Mouse (Mus musculus): ENCODE measurements around the gene Hoxd4. TPM values are rescaled to one million over a fixed set of nuclear protein-coding genes. Genes with fewer than 3 reads are reported as not detected.

Hoxd4 gene
- polyA plus RNA-seq, 1 experiment = 2.6 TPM

- no peak within 1 kb of the TSS for H3K4me3 ChIP-seq (ENCODE audit: insufficient read depth, low read depth, low read length)
- H3K27ac ChIP-seq (replicated peaks; ENCODE audit: low read depth, low read length) = no peak within 1 kb of the TSS
- no peaks in the 10 kb centered on the region for H3K4me1 ChIP-seq (ENCODE audit: control insufficient read depth, insufficient read depth, insufficient read length, low read length)
These were observed 36.7 kb upstream of the Hoxd4 start, which contains the start of gene Hoxd12 for GRCm38 (mm10) chr2:74674881-74675665. TSS of gene Hoxd12 (plus strand) at chr2:74675013.

- H3K27ac ChIP-seq (replicated peaks; ENCODE audit: low read depth, low read length) = no peak overlapping the region
- no peaks in the 10 kb centered on the region for H3K4me1 ChIP-seq (ENCODE audit: control insufficient read depth, insufficient read depth, insufficient read length, low read length)
- H3K4me3 ChIP-seq (ENCODE audit: insufficient read depth, low read depth, low read length) = no peak overlapping the region
These were observed 36.0 kb upstream of the Hoxd4 start for GRCm38 (mm10) chr2:74675666-74676282.

GRCm38 (mm10) chr2:74676376-74677052 is 35.2 kb upstream of the Hoxd4 start:
- H3K27ac ChIP-seq (replicated peaks; ENCODE audit: low read depth, low read length) = no peak overlapping the region
- no peaks in the 10 kb centered on the region for H3K4me1 ChIP-seq (ENCODE audit: control insufficient read depth, insufficient read depth, insufficient read length, low read length)
- H3K4me3 ChIP-seq (ENCODE audit: insufficient read depth, low read depth, low read length) = no peak overlapping the region

- Histone ChIP-seq H3K4me3 (ENCODE audit: insufficient read depth, low read depth, low read length) (no peak overlapping the region), H3K4me1 (ENCODE audit: control insufficient read depth, insufficient read depth, insufficient read length, low read length) (no peaks in the 10 kb centered on the region; the same call in 1 of the 2 replicates), H3K27ac (replicated peaks; ENCODE audit: low read depth, low read length) (no peak overlapping the region)
These were observed 34.6 kb upstream of the Hoxd4 start for GRCm38 (mm10) chr2:74677106-74677505.

GRCm38 (mm10) chr2:74678891-74679595 is 32.7 kb upstream of the Hoxd4 start, which contains the start of gene Hoxd11:
TSS of gene Hoxd11 (plus strand) at chr2:74679557.
- Histone ChIP-seq H3K4me1 (ENCODE audit: control insufficient read depth, insufficient read depth, insufficient read length, low read length) (no peaks in the 10 kb centered on the region; the same call in 1 of the 2 replicates), H3K27ac (replicated peaks; ENCODE audit: low read depth, low read length) (no peak within 1 kb of the TSS), H3K4me3 (ENCODE audit: insufficient read depth, low read depth, low read length) (no peak within 1 kb of the TSS)

- Histone ChIP-seq H3K4me1 (ENCODE audit: control insufficient read depth, insufficient read depth, insufficient read length, low read length) (no peaks in the 10 kb centered on the region; the same call in 1 of the 2 replicates), H3K4me3 (ENCODE audit: insufficient read depth, low read depth, low read length) (no peak overlapping the region)
These were observed 32.1 kb upstream of the Hoxd4 start for GRCm38 (mm10) chr2:74679596-74679971.

GRCm38 (mm10) chr2:74679980-74680379 is 31.7 kb upstream of the Hoxd4 start:
- Histone ChIP-seq H3K4me3 (ENCODE audit: insufficient read depth, low read depth, low read length) (no peak overlapping the region), H3K4me1 (ENCODE audit: control insufficient read depth, insufficient read depth, insufficient read length, low read length) (no peaks in the 10 kb centered on the region; the same call in 1 of the 2 replicates), H3K27ac (replicated peaks; ENCODE audit: low read depth, low read length) (no peak overlapping the region)

More at GRCm38 (mm10) chr2:74679596-74679971, 32.1 kb upstream of the Hoxd4 start:
- no peak overlapping the region for H3K27ac ChIP-seq (replicated peaks; ENCODE audit: low read depth, low read length)

GRCm38 (mm10) chr2:74680561-74681398 is 30.9 kb upstream of the Hoxd4 start:
- Histone ChIP-seq H3K4me1 (ENCODE audit: control insufficient read depth, insufficient read depth, insufficient read length, low read length) (no peaks in the 10 kb centered on the region; the same call in 1 of the 2 replicates), H3K27ac (replicated peaks; ENCODE audit: low read depth, low read length) (no peak overlapping the region), H3K4me3 (ENCODE audit: insufficient read depth, low read depth, low read length) (no peak overlapping the region)

GRCm38 (mm10) chr2:74681594-74682531 is 29.9 kb upstream of the Hoxd4 start:
- no peaks in the 10 kb centered on the region; the same call in 1 of the 2 replicates for H3K4me1 ChIP-seq (ENCODE audit: control insufficient read depth, insufficient read depth, insufficient read length, low read length)
- peak overlapping the region; percentile 37 for H3K4me3 ChIP-seq (ENCODE audit: insufficient read depth, low read depth, low read length)
- no peak overlapping the region for H3K27ac ChIP-seq (replicated peaks; ENCODE audit: low read depth, low read length)

- Histone ChIP-seq H3K4me1 (ENCODE audit: control insufficient read depth, insufficient read depth, insufficient read length, low read length) (no peaks in the 10 kb centered on the region; the same call in 1 of the 2 replicates), H3K27ac (replicated peaks; ENCODE audit: low read depth, low read length) (no peak overlapping the region), H3K4me3 (ENCODE audit: insufficient read depth, low read depth, low read length) (no peak overlapping the region)
These were observed 28.9 kb upstream of the Hoxd4 start for GRCm38 (mm10) chr2:74682796-74683195.

GRCm38 (mm10) chr2:74683471-74683951 is 28.2 kb upstream of the Hoxd4 start:
- H3K4me3 ChIP-seq (ENCODE audit: insufficient read depth, low read depth, low read length) = no peak overlapping the region
- H3K4me1 ChIP-seq (ENCODE audit: control insufficient read depth, insufficient read depth, insufficient read length, low read length) = no peaks in the 10 kb centered on the region; the same call in 1 of the 2 replicates
- H3K27ac ChIP-seq (replicated peaks; ENCODE audit: low read depth, low read length) = no peak overlapping the region

- Histone ChIP-seq H3K4me3 (ENCODE audit: insufficient read depth, low read depth, low read length) (no peak overlapping the region), H3K27ac (replicated peaks; ENCODE audit: low read depth, low read length) (no peak overlapping the region), H3K4me1 (ENCODE audit: control insufficient read depth, insufficient read depth, insufficient read length, low read length) (no peaks in the 10 kb centered on the region; the same call in 1 of the 2 replicates)
These were observed 27.6 kb upstream of the Hoxd4 start for GRCm38 (mm10) chr2:74684106-74684505.

GRCm38 (mm10) chr2:74685059-74685603 is 26.6 kb upstream of the Hoxd4 start:
- no peak overlapping the region for H3K4me3 ChIP-seq (ENCODE audit: insufficient read depth, low read depth, low read length)
- no peak overlapping the region for H3K27ac ChIP-seq (replicated peaks; ENCODE audit: low read depth, low read length)
- no peaks in the 10 kb centered on the region; the same call in 1 of the 2 replicates for H3K4me1 ChIP-seq (ENCODE audit: control insufficient read depth, insufficient read depth, insufficient read length, low read length)

Measured in brown adipose tissue, adult 24 weeks (tissue).